Mouse (Mus musculus): Measurements from ENCODE around the gene Bmp5. TPM values are rescaled to one million over a fixed set of nuclear protein-coding genes. Genes with fewer than 3 reads are reported as not detected.

Bmp5 gene
- polyA plus RNA-seq, 1 experiment from 2014 or later: 4.7 TPM

GRCm38 (mm10) chr9:75916027-75916426, 140.9 kb downstream of the Bmp5 start:
- H3K36me3 ChIP-seq (replicated peaks): no peaks in the 10 kb centered on the region
- WGBS: 42% methylated on average over 2 of the region's 2 CpGs
- H3K9me3 ChIP-seq: no peaks in the 10 kb centered on the region
- DNase-seq (ENCODE audit: extremely low spot score, low spot score): no peak
- H3K4me1 ChIP-seq: peaks cover 13% of the 10 kb centered on the region
- no peak overlapping the region for H3K27ac ChIP-seq
- no peaks in the 10 kb centered on the region for H3K27me3 ChIP-seq (ENCODE audit: poor library complexity, severe bottlenecking)
- H3K4me3 ChIP-seq: no peak overlapping the region

- Histone ChIP-seq H3K36me3 (replicated peaks) (no peaks in the 10 kb centered on the region), H3K9me3 (no peaks in the 10 kb centered on the region), H3K4me1 (no peaks in the 10 kb centered on the region), H3K4me3 (no peak overlapping the region), H3K27ac (no peak overlapping the region), H3K27me3 (ENCODE audit: poor library complexity, severe bottlenecking) (no peaks in the 10 kb centered on the region)
- 74% methylated on average over 11 of the region's 11 CpGs for WGBS
- DNase-seq (ENCODE audit: extremely low spot score, low spot score): no peak
These were observed 152.2 kb downstream of the Bmp5 start for GRCm38 (mm10) chr9:75927196-75927880.

GRCm38 (mm10) chr9:75928068-75928467, 152.9 kb downstream of the Bmp5 start:
- Histone ChIP-seq H3K9me3 (no peaks in the 10 kb centered on the region), H3K36me3 (replicated peaks) (no peaks in the 10 kb centered on the region), H3K4me1 (no peaks in the 10 kb centered on the region), H3K27me3 (ENCODE audit: poor library complexity, severe bottlenecking) (no peaks in the 10 kb centered on the region), H3K27ac (no peak overlapping the region), H3K4me3 (no peak overlapping the region)
- DNase-seq (ENCODE audit: extremely low spot score, low spot score): no peak
- 90% methylated on average over 5 of the region's 5 CpGs for WGBS

- DNase-seq (ENCODE audit: extremely low spot score, low spot score): no peak
- 89% methylated on average over 3 of the region's 3 CpGs for WGBS
- no peaks in the 10 kb centered on the region for H3K27me3 ChIP-seq (ENCODE audit: poor library complexity, severe bottlenecking)
- no peak overlapping the region for H3K4me3 ChIP-seq
- no peaks in the 10 kb centered on the region for H3K4me1 ChIP-seq
- H3K36me3 ChIP-seq (replicated peaks): no peaks in the 10 kb centered on the region
- H3K9me3 ChIP-seq: no peaks in the 10 kb centered on the region
- H3K27ac ChIP-seq: no peak overlapping the region
These were observed 169.5 kb downstream of the Bmp5 start for GRCm38 (mm10) chr9:75944663-75945062.

Small RNA genes within 50 kb of the gene (microRNA-seq; reads per million reads assigned to microRNA genes)
- gene Gm44355: not detected

Other genes starting within 250 kb of the Bmp5 start
- gene Tmod3, start 215.7 kb upstream of the Bmp5 start, polyA plus RNA-seq (2016; fragmentation: Nextera tagmentation; extraction: Ambion mirVana): 85.5 and 89.7 TPM in 2 replicates
- 39.9 and 41.1 TPM in 2 replicates for gene Tmod2, start 164.0 kb upstream of the Bmp5 start, polyA plus RNA-seq (2016; fragmentation: Nextera tagmentation; extraction: Ambion mirVana)
- gene Lysmd2, start 149.6 kb upstream of the Bmp5 start, polyA plus RNA-seq (2016; fragmentation: Nextera tagmentation; extraction: Ambion mirVana): 8.9 and 11.4 TPM in 2 replicates
- 12.7 and 15.1 TPM in 2 replicates for gene Scg3, start 91.3 kb upstream of the Bmp5 start, polyA plus RNA-seq (2016; fragmentation: Nextera tagmentation; extraction: Ambion mirVana)
- gene Hmgcll1, start 239.5 kb downstream of the Bmp5 start, polyA plus RNA-seq (2016; fragmentation: Nextera tagmentation; extraction: Ambion mirVana): 3.7 and 5.2 TPM in 2 replicates

Data from forebrain, embryonic 10.5 days (tissue).